21 mouse cellular contexts compared by ENCODE assay signal in genomic region chr11:115821001-115821400, GRCm38 (mm10). TPM values are rescaled to one million over a fixed set of nuclear protein-coding genes. Genes with fewer than 3 reads are reported as not detected.
A peak's percentile ranks its signal among the peaks of the same experiment; 100 is the strongest.
DNase-seq lines count a peak whose midpoint lies in the region; ATAC-seq and TF ChIP-seq lines count a peak whose summit lies in the region.
"Had no signal": no experiment of that assay in that cellular context is flagged by ENCODE, and none has a peak within 500 bp of the region (broad histone marks: within the 10 kb centered on the region; RNA-seq: fewer than 3 reads in every experiment).

No protein-coding gene starts in this region.

- 80% methylated on average over 4 of the region's 4 CpGs for WGBS in embryonic facial prominence, embryonic 13.5 days
- 80% methylated on average over 4 of the region's 4 CpGs for WGBS in embryonic facial prominence, embryonic 10.5 days
- WGBS in kidney, embryonic 14.5 days = 73% methylated on average over 4 of the region's 4 CpGs
- 49% methylated on average over 4 of the region's 4 CpGs for WGBS in heart, adult 2 months

- intact Hi-C loops in heart, adult 2 months (cut with DNase I) = loop anchor here (5.0 kb wide), 1 partner anchor 189 kb away; no protein-coding TSS in a partner anchor

- H3K9me3 ChIP-seq in embryonic facial prominence, embryonic 13.5 days = no peaks in the 10 kb centered on the region
- H3K9me3 ChIP-seq in embryonic facial prominence, embryonic 10.5 days = no peaks in the 10 kb centered on the region
- no peaks in the 10 kb centered on the region for H3K9me3 ChIP-seq in kidney, embryonic 14.5 days (ENCODE audit: control insufficient read depth, low read length)
- H3K9me3 ChIP-seq: forebrain, embryonic 10.5 days; heart, embryonic 12.5 days; hindbrain, embryonic 10.5 days; intestine, embryonic 15.5 days had no signal

- no peak overlapping the region for H3K4me2 ChIP-seq in embryonic facial prominence, embryonic 13.5 days
- H3K4me2 ChIP-seq in kidney, embryonic 14.5 days (replicated peaks; ENCODE audit: low read depth, low read length) = no peak overlapping the region
- H3K4me2 ChIP-seq: heart, embryonic 12.5 days; intestine, embryonic 15.5 days had no signal

- no peak overlapping the region for H3K27ac ChIP-seq in embryonic facial prominence, embryonic 13.5 days
- no peak overlapping the region for H3K27ac ChIP-seq in embryonic facial prominence, embryonic 10.5 days (replicated peaks)
- H3K27ac ChIP-seq in kidney, embryonic 14.5 days (ENCODE audit: low read depth, low read length) = 0 out of 2 replicates have a peak overlapping the region, but pooled peaks have one; percentile 4
- peak overlapping the region; percentile 19; the same call in 1 of the 2 replicates for H3K27ac ChIP-seq in embryonic fibroblast, embryonic 13.5 days (ENCODE audit: insufficient read depth, low read length)
- no peak overlapping the region for H3K27ac ChIP-seq in heart, adult 2 months
- H3K27ac ChIP-seq: forebrain, embryonic 10.5 days; hindbrain, embryonic 10.5 days; intestine, embryonic 15.5 days had no signal

- H3K4me1 ChIP-seq in embryonic facial prominence, embryonic 13.5 days = peaks cover 20% of the 10 kb centered on the region
- peaks cover 24% of the 10 kb centered on the region for H3K4me1 ChIP-seq in embryonic facial prominence, embryonic 10.5 days
- H3K4me1 ChIP-seq in kidney, embryonic 14.5 days (ENCODE audit: control insufficient read depth, insufficient read depth, low read length) = peaks cover 8% of the 10 kb centered on the region
- H3K4me1 ChIP-seq in embryonic fibroblast, embryonic 13.5 days (ENCODE audit: control insufficient read depth, insufficient read depth, low read length) = peaks cover 4% of the 10 kb centered on the region; the same call in 1 of the 2 replicates
- H3K4me1 ChIP-seq in heart, adult 2 months (ENCODE audit: control insufficient read depth, insufficient read depth, low read length) = peaks cover 2% of the 10 kb centered on the region; the same call in 1 of the 2 replicates

- H3K27me3 ChIP-seq in embryonic facial prominence, embryonic 13.5 days = peaks cover 21% of the 10 kb centered on the region
- H3K27me3 ChIP-seq in embryonic facial prominence, embryonic 10.5 days (replicated peaks; ENCODE audit: low read depth, poor library complexity, severe bottlenecking) = peaks cover 40% of the 10 kb centered on the region
- no peaks in the 10 kb centered on the region for H3K27me3 ChIP-seq in kidney, embryonic 14.5 days (ENCODE audit: control insufficient read depth, insufficient read depth, low read length)
- H3K27me3 ChIP-seq in heart, adult 2 months (ENCODE audit: control insufficient read depth, insufficient read depth, low read length) = no peaks in the 10 kb centered on the region
- H3K27me3 ChIP-seq: CH12.LX; heart, embryonic 12.5 days; intestine, embryonic 15.5 days had no signal

- DNase-seq in embryonic facial prominence, embryonic 10.5 days (ENCODE audit: low spot score) = no peak
- no peak for DNase-seq in kidney, adult 8-10 months
- DNase-seq in 3134 (ENCODE audit: extremely low read depth, insufficient read length, low spot score) = peak; percentile 53
- no peak for DNase-seq in heart, adult 2 months
- DNase-seq: adrenal gland, adult 2 months; adrenal gland, postnatal 36 days; cerebellum, adult 11 months; cerebellum, postnatal 25 days; gastrocnemius, postnatal 10 days; heart, adult 18-20 months; kidney, adult 18-20 months had no signal

- no peaks in the 10 kb centered on the region for H3K79me2 ChIP-seq in heart, adult 2 months (replicated peaks; ENCODE audit: control insufficient read depth, insufficient read depth, low read length)

- H3K36me3 ChIP-seq in embryonic facial prominence, embryonic 13.5 days = peaks cover 52% of the 10 kb centered on the region
- peaks cover 57% of the 10 kb centered on the region for H3K36me3 ChIP-seq in embryonic facial prominence, embryonic 10.5 days (replicated peaks)
- peaks cover 29% of the 10 kb centered on the region for H3K36me3 ChIP-seq in kidney, embryonic 14.5 days (ENCODE audit: control insufficient read depth, insufficient read depth, low read length)
- no peaks in the 10 kb centered on the region for H3K36me3 ChIP-seq in heart, adult 2 months (ENCODE audit: control insufficient read depth, insufficient read depth, low read length)

- ATAC-seq in embryonic facial prominence, embryonic 13.5 days (ENCODE audit: insufficient number of reproducible peaks, insufficient read depth, low FRiP score, low TSS enrichment, low read depth) = no peak
- no peak for ATAC-seq in kidney, embryonic 14.5 days (ENCODE audit: low FRiP score, low TSS enrichment)
- ATAC-seq: forebrain, embryonic 14.5 days; intestine, embryonic 15.5 days had no signal

- no peak for TF ChIP-seq EP300 in heart, adult 2 months (IDR thresholded peaks at IDR 0.05; ENCODE audit: insufficient read depth, low read depth, low read length)

- TF ChIP-seq POLR2A in embryonic fibroblast, embryonic 13.5 days (IDR thresholded peaks at IDR 0.05; ENCODE audit: low read depth, low read length) = no peak
- no peak for TF ChIP-seq POLR2A in heart, adult 2 months (IDR thresholded peaks at IDR 0.05; ENCODE audit: insufficient read depth, low read depth, low read length)

- H3K4me3 ChIP-seq in embryonic facial prominence, embryonic 13.5 days = no peak overlapping the region
- no peak overlapping the region for H3K4me3 ChIP-seq in embryonic facial prominence, embryonic 10.5 days
- no peak overlapping the region for H3K4me3 ChIP-seq in kidney, embryonic 14.5 days (ENCODE audit: low read length)
- no peak overlapping the region for H3K4me3 ChIP-seq in embryonic fibroblast, embryonic 13.5 days (ENCODE audit: insufficient read depth, low read length)
- H3K4me3 ChIP-seq in heart, adult 2 months = no peak overlapping the region
- H3K4me3 ChIP-seq: erythroblast, embryonic 14.5 days; forebrain, embryonic 10.5 days; heart, embryonic 12.5 days; hindbrain, embryonic 10.5 days; intestine, embryonic 15.5 days had no signal

- TF ChIP-seq CTCF in embryonic fibroblast, embryonic 13.5 days (IDR thresholded peaks at IDR 0.05; ENCODE audit: borderline replicate concordance, insufficient read depth, low read length) = no peak
- TF ChIP-seq CTCF in heart, adult 2 months (IDR thresholded peaks at IDR 0.05) = no peak

- H3K9ac ChIP-seq in embryonic facial prominence, embryonic 13.5 days = 0 out of 2 replicates have a peak overlapping the region, but pooled peaks have one; percentile 40
- H3K9ac ChIP-seq in kidney, embryonic 14.5 days (ENCODE audit: low read depth, low read length) = no peak overlapping the region
- H3K9ac ChIP-seq in heart, adult 2 months (ENCODE audit: low read depth, low read length) = no peak overlapping the region
- H3K9ac ChIP-seq: heart, embryonic 12.5 days; intestine, embryonic 15.5 days had no signal

RNA-seq across cellular contexts. Expression of gene Llgl2, which starts 2.8 kb away (rescaled TPM):
- polyA plus RNA-seq in embryonic facial prominence, embryonic 13.5 days (2015; fragmentation: Nextera tagmentation; extraction: Ambion mirVana) = 8.1 and 9.5 TPM in 2 replicates
- 15.3 and 15.5 TPM in 2 replicates for polyA plus RNA-seq in embryonic facial prominence, embryonic 10.5 days (2016; fragmentation: Nextera tagmentation; extraction: Ambion mirVana)
- polyA plus RNA-seq in kidney, embryonic 14.5 days (2014; fragmentation: Nextera tagmentation; extraction: Ambion mirVana) = 24.3 and 28.7 TPM in 2 replicates
- polyA plus RNA-seq in embryonic fibroblast, embryonic 13.5 days (2011; ENCODE audit: insufficient read length, low read depth, missing spikeins) = 3.0 and 3.7 TPM in 2 replicates
- 10 to 100 TPM; 18.4 to 20.3 TPM for total RNA-seq in heart, adult 2 months (2021)
- polyA plus RNA-seq in heart, adult 2 months (2012; rRNA removed) = 19.4 and 20.2 TPM in 2 replicates

RNA-seq across cellular contexts. Expression of gene Tsen54, which starts 6.5 kb away (rescaled TPM):
- 31.3 and 34.6 TPM in 2 replicates for polyA plus RNA-seq in embryonic facial prominence, embryonic 13.5 days (2015; fragmentation: Nextera tagmentation; extraction: Ambion mirVana)
- polyA plus RNA-seq in embryonic facial prominence, embryonic 10.5 days (2016; fragmentation: Nextera tagmentation; extraction: Ambion mirVana) = 40.3 and 40.6 TPM in 2 replicates
- 26.2 and 34.9 TPM in 2 replicates for polyA plus RNA-seq in kidney, embryonic 14.5 days (2014; fragmentation: Nextera tagmentation; extraction: Ambion mirVana)
- 10.1 and 12.2 TPM in 2 replicates for polyA plus RNA-seq in embryonic fibroblast, embryonic 13.5 days (2011; ENCODE audit: insufficient read length, low read depth, missing spikeins)
- total RNA-seq in heart, adult 2 months (2021) = 1 to 10 TPM; 7.2 to 9.3 TPM
- polyA plus RNA-seq in heart, adult 2 months (2012; rRNA removed) = 15.9 and 16.3 TPM in 2 replicates

RNA-seq across cellular contexts. Expression of gene Caskin2, which starts 7.6 kb away (rescaled TPM):
- 16.1 and 17.3 TPM in 2 replicates for polyA plus RNA-seq in embryonic facial prominence, embryonic 13.5 days (2015; fragmentation: Nextera tagmentation; extraction: Ambion mirVana)
- polyA plus RNA-seq in embryonic facial prominence, embryonic 10.5 days (2016; fragmentation: Nextera tagmentation; extraction: Ambion mirVana) = 20.3 and 20.4 TPM in 2 replicates
- 14.2 and 17.5 TPM in 2 replicates for polyA plus RNA-seq in kidney, embryonic 14.5 days (2014; fragmentation: Nextera tagmentation; extraction: Ambion mirVana)
- 10.0 and 13.1 TPM in 2 replicates for polyA plus RNA-seq in embryonic fibroblast, embryonic 13.5 days (2011; ENCODE audit: insufficient read length, low read depth, missing spikeins)
- total RNA-seq in heart, adult 2 months (2021) = 10 to 100 TPM; 40.5 to 43.8 TPM
- 38.5 TPM in 2 replicates for polyA plus RNA-seq in heart, adult 2 months (2012; rRNA removed)

RNA-seq across cellular contexts. Expression of gene Myo15b, which starts 37.2 kb away (rescaled TPM):
- polyA plus RNA-seq in embryonic facial prominence, embryonic 13.5 days (2015; fragmentation: Nextera tagmentation; extraction: Ambion mirVana) = 0.67 and 1.0 TPM in 2 replicates
- 0.07 and 0.16 TPM in 2 replicates for polyA plus RNA-seq in embryonic facial prominence, embryonic 10.5 days (2016; fragmentation: Nextera tagmentation; extraction: Ambion mirVana)
- polyA plus RNA-seq in kidney, embryonic 14.5 days (2014; fragmentation: Nextera tagmentation; extraction: Ambion mirVana) = 2.8 and 5.5 TPM in 2 replicates
- not detected in 2 replicates for polyA plus RNA-seq in embryonic fibroblast, embryonic 13.5 days (2011; ENCODE audit: insufficient read length, low read depth, missing spikeins)
- total RNA-seq in heart, adult 2 months (2021) = under 1 TPM in 1 of 2 experiments, not detected in 1; 0.05 TPM
- 0.20 and 0.29 TPM in 2 replicates for polyA plus RNA-seq in heart, adult 2 months (2012; rRNA removed)
- total RNA-seq: gastrocnemius, postnatal 10 days; heart, adult 18-20 months had no signal
- polyA plus RNA-seq: erythroblast, embryonic 14.5 days; forebrain, embryonic 14.5 days had no signal

RNA-seq across cellular contexts. Expression of gene Tmem94, which starts 55.8 kb away (rescaled TPM):
- 24.8 and 24.9 TPM in 2 replicates for polyA plus RNA-seq in embryonic facial prominence, embryonic 13.5 days (2015; fragmentation: Nextera tagmentation; extraction: Ambion mirVana)
- polyA plus RNA-seq in embryonic facial prominence, embryonic 10.5 days (2016; fragmentation: Nextera tagmentation; extraction: Ambion mirVana) = 34.6 and 38.9 TPM in 2 replicates
- 12.4 and 19.9 TPM in 2 replicates for polyA plus RNA-seq in kidney, embryonic 14.5 days (2014; fragmentation: Nextera tagmentation; extraction: Ambion mirVana)
- polyA plus RNA-seq in embryonic fibroblast, embryonic 13.5 days (2011; ENCODE audit: insufficient read length, low read depth, missing spikeins) = 15.1 and 17.4 TPM in 2 replicates
- total RNA-seq in heart, adult 2 months (2021) = 100 to 1,000 TPM in 1 of 2 experiments, 10 to 100 TPM in 1; 99.5 to 103 TPM
- 125 and 135 TPM in 2 replicates for polyA plus RNA-seq in heart, adult 2 months (2012; rRNA removed)

Comparison
In these comparisons a context has a peak if more than half of its experiments do, and no peak if none do; other contexts are left out.
1. H3K27ac ChIP-seq: peak in kidney, embryonic 14.5 days (single experiment) and embryonic fibroblast, embryonic 13.5 days (single experiment); none in embryonic facial prominence, embryonic 13.5 days (single experiment), embryonic facial prominence, embryonic 10.5 days (single experiment) and heart, adult 2 months (single experiment).